Mouse (Mus musculus) G1E (cell line): ENCODE results near the gene Homer2.

Source experiments
- CTCF ChIP-seq: IDR thresholded peaks from 2 replicates; pipeline ENCODE4 v1.5.1; 2012; ENCODE audit warnings: low read depth, low read length, inconsistent platforms, mixed read lengths
- TAL1 ChIP-seq: conservative IDR thresholded peaks from 2 replicates; pipeline ENCODE4 v1.6.1; 2012; ENCODE audit warnings: low read depth, low read length, inconsistent platforms, mixed read lengths

DNA sequence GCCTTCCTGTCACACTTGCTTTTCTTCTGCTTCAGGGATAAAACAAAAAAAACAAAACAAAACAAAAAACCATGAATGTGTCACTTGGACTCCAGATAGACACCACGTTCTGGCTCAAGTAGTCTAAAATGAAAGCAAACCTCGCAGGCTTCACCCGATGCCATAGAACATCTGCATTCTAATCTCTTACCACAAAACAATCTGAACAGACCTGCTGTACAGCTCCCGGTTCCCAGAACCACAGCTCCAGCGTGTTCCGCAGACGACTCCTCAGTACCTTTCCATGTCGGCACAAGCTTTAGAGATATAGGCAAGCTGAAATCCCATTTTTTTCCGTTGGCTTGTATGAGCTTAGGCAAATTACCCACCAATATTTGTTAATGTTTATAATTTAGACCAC is 22.5 kb upstream of the Homer2 start:
- TF ChIP-seq CTCF = no peak
- TF ChIP-seq TAL1 = no peak
